Mouse (Mus musculus) CD4-positive, CD25-positive, alpha-beta regulatory T cell, adult 2 months (primary cell): ENCODE measurements around the gene Unc93a2.
"Not testable (repeated sequence)": the region's sequence is repeated elsewhere in the genome, so short reads cannot be mapped to it uniquely, and the experiment has no call there.

Experiments used
- DNase-seq: peaks from one replicate; pipeline ENCODE4 v3.0.0-alpha.2; 2012; ENCODE audit warnings: low read depth, low spot score

Gene Unc93a2

DNA sequence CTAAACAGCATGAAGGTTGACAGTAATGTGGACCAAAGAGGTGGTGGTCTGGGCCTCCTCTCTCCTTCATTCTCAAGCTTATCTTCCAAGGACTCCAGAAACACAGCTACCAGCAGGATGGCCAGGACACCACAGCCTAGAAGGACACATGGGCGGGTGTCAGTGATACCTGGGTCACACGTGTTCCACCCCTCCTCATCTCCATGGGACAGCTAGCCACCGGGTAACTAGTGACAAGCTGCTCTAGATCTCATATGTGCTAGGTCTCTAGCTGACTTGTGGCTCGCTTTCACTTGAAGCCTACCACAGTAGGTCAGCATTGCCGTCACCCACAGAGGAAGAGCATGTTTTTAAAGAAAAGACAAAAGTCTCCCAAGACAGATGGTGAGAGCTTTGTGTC lies 13.4 kb downstream of the Unc93a2 start, which contains the start of gene Gm49630:
Gm49630 (minus strand) TSS at position 101 of the 400 bp plus-strand sequence.
- DNase-seq: not testable (repeated sequence)

GRCm38 (mm10) chr17:7369401-7369800 lies 15.9 kb downstream of the Unc93a2 start:
- not testable (repeated sequence) for DNase-seq

DNA sequence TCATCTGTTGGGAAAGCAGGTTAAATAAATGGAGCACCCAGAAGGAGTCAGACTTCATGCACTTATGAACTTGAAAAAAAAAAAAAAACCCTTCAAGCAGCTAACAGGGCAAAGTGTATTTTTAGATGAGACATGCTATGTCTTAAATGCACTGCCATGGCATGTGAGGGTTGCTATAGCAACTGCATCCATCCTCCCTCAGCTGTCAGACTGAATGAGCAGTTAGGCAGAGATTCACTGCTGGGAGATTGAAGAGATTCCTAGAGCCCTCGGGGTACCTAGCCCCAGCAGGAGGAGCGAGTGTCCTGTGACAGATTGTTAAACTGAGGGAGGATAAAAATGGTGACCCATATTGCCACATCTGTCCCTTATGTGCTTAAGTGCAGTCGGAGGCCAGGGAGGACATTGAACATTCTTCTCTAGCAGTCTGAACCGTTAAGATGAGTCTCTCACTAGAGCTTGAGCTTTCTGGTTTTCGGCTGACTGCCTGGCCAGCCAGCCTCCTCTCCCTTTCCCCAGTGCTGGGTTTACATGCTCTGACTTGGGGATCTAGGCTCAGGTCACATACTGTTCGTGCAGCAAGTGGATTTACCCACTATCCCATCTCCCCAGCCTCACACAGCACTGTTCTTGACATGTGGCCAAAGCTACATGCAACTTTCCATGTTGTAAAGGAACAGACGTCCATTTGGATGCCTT lies 18.4 kb downstream of the Unc93a2 start:
- not testable (repeated sequence) for DNase-seq

- not testable (repeated sequence) for DNase-seq
Observed at GRCm38 (mm10) chr17:7366265-7366664, 19.0 kb downstream of the Unc93a2 start.

DNA sequence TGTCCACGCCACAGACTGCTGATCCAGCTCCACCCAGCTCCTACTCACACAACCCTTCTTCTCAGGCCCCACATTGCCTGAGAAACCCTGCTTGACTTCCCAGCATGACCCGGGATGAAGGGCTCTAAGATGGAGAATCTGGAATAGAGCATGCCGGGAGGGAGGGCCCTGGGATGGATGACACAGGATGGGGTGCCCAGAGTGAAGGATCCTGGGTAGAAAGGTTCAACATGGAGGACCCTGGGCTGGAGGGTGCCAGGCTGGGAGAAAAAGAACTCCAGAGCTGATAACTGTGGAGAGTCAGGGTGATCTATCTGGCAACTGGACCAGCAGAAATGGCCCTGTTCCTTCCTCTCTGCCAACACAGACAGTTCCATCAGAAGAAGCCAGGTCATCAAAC lies 19.6 kb downstream of the Unc93a2 start:
- not testable (repeated sequence) for DNase-seq

DNA sequence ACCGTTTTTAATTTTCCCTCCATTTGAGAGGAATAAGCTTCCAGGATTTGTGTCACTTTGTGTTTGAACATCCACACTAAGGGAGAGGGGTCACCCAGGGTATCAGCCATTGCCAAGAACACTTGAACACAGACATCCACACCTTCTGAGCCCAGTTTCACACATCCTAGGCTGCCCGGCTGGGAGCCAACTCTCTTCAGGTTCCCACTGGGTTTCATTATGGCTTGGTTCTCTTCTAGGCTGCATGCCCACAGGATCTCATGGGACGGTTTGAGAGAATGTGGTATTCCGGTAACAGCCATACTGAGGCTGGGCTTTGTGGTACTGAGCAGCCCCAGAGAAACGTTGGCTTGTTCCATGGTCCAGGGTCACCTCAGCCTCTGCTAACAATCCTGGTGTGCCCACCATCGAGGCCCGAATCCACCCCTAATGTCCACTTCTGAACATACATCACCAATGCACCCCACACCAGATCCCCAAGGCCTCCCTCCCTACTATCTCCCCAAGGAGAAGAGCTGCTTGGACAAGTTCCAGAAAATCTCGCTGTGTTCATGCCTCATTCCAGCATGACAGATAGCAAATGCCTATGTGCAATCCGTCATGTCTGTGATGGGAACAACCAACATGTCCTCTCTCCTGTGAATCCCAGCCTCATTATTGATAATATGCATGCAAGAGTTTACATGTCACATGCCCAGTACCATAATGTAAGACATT lies 24.4 kb downstream of the Unc93a2 start:
- DNase-seq: not testable (repeated sequence)

- DNase-seq: not testable (repeated sequence)
Observed at GRCm38 (mm10) chr17:7359806-7360205, 25.5 kb downstream of the Unc93a2 start.

DNA sequence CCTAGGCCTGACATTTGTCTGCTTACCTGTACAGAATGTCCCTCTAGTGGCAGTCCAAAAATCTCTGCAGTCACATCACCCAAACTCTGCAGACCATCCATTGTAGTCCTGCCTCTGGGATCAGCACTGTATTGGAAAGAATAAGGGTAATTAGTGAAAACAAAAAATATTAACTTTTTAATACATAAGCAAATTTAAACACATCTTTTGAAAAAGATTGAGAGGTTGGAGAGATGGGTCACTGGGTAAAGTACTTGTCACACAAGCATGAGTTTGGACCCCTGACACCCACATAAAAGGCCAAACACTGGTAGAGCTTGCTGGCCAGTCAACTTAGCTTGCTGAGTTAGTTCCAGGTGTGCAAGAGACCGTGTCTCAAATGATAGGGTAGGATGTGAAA lies 32.7 kb downstream of the Unc93a2 start, which contains the start of gene Ttll2:
Ttll2 (minus strand) TSS at position 101 of the 400 bp plus-strand sequence.
- DNase-seq: not testable (repeated sequence)

GRCm38 (mm10) chr17:7348765-7349164 lies 36.5 kb downstream of the Unc93a2 start:
- DNase-seq: not testable (repeated sequence)

DNA sequence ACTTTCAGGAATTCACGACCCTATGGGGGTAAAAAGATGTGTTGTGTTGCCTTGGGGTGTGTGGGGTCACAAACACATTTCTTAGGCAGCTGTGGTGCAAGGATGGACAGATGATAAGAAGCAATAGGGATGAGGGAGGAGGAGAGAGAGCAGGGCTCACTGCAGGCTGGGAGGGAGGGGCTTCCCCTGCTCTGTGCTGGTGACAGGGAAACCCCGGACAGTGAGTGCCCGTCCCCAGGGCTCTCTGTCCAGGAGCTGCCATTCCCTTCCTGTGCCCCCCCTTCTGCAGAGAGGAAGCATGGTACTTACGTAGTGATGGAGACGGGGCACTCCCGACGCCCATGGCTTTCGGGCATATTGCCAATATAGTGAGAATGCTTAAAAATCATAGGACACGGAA lies 47.9 kb downstream of the Unc93a2 start:
- not testable (repeated sequence) for DNase-seq

DNA sequence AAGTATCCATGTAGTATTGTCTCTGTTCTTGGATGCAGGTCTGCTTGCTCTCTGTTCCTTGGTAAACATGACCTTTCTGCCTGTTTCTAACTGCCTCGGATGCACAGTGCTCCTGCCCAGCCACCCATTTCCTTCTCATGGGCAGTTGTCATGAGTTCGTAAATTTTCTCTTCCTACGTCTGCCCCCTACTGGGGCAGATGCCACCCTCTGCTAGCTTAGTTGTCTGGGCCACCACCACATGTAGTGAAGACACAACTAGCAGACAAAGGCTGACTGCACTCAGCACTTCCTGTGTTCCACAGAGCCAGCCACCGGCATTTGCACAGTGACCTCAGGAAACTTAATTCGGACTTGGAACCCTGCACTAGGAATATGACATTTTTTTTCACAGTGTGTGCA lies 52.5 kb downstream of the Unc93a2 start:
- not testable (repeated sequence) for DNase-seq

DNA sequence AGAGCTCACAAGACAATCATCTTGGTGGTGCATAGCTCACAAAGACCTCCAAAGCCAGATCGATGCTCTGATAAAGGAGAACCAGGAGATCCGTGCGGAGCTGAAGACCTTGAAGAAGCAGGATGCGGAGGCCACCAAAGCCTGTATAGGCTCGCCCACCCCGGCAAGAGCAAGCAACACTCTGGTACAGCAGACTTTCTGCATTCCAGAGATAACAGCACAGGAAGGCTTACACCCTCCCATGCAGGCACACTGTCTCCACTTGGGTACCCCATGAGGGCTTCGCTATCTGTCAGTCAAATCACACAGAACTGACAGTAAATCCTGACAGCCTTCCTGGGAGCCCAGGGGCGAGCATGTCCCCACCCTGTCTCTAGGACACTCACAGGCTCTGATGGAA lies 58.8 kb downstream of the Unc93a2 start:
- DNase-seq: not testable (repeated sequence)

GRCm38 (mm10) chr17:7324346-7324745 lies 60.9 kb downstream of the Unc93a2 start, which contains the start of gene Tcp10a:
Tcp10a (plus strand) TSS chr17:7324646.
- not testable (repeated sequence) for DNase-seq

DNA sequence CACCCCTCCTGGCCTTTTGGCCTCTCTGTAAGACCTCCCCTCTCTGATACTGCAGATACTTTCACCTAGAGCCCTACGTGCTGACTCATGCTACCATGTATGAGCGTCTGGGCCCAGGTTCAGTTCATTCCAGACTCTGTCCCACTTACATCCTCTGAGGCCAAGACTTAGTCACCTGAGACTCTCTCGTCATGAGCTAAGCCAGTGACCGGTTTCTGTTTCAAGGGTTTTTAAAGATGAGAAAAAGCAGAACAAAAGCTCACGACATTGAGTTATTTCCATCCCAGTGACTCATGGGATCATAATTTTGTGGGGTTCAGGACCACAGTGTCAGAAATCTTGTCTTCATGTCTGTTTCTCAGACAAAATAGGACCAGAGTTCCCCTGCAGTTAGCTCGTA lies 65.5 kb downstream of the Unc93a2 start:
- not testable (repeated sequence) for DNase-seq

DNA sequence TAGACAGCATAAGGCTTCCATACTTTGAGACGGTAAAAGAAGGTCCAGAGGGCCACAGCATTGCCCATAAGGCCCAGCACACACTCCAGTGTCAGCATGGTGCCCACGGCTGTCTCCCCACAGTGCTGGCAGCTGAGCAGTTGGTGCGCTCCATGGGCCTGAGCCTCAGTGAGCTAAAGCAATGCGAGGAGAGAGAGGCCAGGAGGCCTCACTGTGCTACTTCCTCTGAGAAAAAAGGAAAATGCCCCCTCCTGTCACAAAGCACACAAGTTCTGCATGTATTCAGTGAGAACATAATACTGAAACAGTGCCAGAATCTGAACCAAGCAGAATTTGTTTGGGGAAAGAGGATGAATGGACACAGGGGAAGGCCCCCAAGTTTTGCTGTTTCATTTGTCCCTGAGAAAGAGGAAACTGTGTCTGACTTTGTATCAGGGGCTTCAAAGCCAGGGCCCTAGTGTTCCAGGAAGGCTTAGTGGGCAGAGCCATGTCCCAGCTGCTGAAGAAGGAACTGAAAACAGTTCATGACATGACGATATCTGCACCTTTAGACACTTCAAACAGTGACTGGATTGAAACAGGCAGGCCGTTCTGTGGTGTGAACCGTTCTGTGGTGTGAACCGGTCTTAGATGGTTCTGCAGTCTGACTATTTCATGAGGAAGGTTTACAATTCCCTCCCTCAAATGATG lies 69.4 kb downstream of the Unc93a2 start:
- DNase-seq: not testable (repeated sequence)
